Mouse (Mus musculus) heart, adult 2 months (tissue): Measurements from ENCODE around the gene Alyref.

ENCODE experiments used
- CTCF ChIP-seq: fragments of 200-600 bp; IDR thresholded peaks from 2 replicates; pipeline ENCODE4 v1.8.1; 2022; ENCODE audit warnings: antibody characterized with exemption, mild to moderate bottlenecking, moderate library complexity
- POLR2A ChIP-seq: fragments of 200-500 bp; IDR thresholded peaks from 2 replicates; pipeline ENCODE4 v1.6.1; 2011; ENCODE audit warnings: mild to moderate bottlenecking, low read depth, low read length, control low read depth; ENCODE audit not compliant: insufficient read depth

GRCm38 (mm10) chr11:120550810-120551440, 47.2 kb downstream of the Alyref start, which contains the start of gene Ppp1r27:
- TF ChIP-seq POLR2A: no peak
- TF ChIP-seq CTCF: no peak
